Mouse (Mus musculus) CD4-positive helper T cell, adult 2 months (primary cell): Measurements from ENCODE around the gene Gm2974.
"Not testable (repeated sequence)": the region's sequence is repeated elsewhere in the genome, so short reads cannot be mapped to it uniquely, and the experiment has no call there.

Experiments used
- DNase-seq: peaks from one replicate; pipeline ENCODE4 v3.0.0-alpha.2; 2012; ENCODE audit warnings: low read depth, missing footprints, low spot score

Gm2974 gene

GRCm38 (mm10) chr14:4182491-4183210 is at the start of gene Gm2974:
Gene Gm2974 (plus strand): TSS chr14:4182576.
- DNase-seq, result not testable (repeated sequence)

DNA sequence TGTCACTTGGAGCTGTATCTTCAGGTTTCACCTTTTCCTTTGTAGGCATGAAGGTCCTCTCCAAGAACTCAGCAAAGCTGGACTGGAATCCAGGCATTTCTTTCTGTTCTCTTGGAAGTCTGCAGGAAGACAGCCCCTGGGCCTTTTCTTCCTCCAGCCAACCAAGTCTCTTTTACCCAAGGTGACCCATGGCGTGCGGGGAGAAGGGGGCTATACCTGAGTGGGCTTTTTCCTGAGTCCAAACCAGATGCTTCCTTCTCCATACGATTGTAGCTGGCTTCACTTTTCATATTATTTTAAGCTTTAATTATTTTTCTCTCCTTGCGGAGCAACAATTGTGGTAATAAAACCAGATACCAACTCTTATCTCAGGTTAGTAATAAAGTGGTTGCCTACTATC is 40.7 kb upstream of the Gm2974 start:
- not testable (repeated sequence) for DNase-seq

GRCm38 (mm10) chr14:4164730-4165129 is 17.6 kb upstream of the Gm2974 start, which contains the start of gene Gm3127:
Gene Gm3127 (plus strand): TSS chr14:4165030.
- DNase-seq, result not testable (repeated sequence)

DNA sequence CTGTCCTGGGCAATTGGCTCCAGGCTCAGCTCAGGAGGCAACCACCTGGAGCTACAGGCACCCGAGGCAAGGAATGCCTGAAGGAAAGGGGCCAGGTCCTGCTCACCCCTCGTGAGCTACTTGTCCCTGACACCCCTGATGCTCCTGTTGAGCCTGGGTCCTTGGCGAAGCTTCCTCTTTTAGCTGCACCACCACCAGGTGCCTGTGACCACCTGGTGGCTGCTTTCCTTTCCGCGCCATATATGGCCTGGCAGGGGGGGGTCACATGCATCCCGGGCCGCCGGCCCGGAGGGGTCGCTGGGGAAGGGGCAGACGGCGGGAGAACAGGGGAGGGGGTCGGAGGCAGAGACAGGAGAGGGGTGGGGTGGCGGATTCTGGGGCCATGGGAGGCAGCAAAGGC is 346 bp upstream of the Gm2974 start:
- not testable (repeated sequence) for DNase-seq

DNA sequence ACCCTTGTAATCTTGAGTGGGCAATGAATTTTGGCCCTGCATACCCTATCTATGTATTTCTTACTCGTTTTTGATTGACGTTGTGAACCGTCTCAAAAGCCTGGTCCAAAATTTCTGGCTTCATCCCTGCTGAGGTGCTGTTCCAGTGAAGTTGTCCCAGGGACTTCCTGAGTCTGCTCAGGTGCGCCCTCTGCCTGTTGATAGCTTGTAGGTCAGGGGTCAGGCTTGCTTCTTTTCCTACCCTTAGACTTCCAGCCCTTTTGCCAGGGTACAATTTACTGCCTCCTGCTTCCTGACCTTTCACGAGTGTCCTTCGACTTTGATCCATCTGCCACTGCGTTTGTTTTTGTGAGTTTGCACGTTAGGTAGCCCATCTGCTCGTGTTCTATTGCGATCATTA is 999 bp downstream of the Gm2974 start:
- not testable (repeated sequence) for DNase-seq

- not testable (repeated sequence) for DNase-seq
Measured at GRCm38 (mm10) chr14:4249331-4249730, 67.0 kb downstream of the Gm2974 start, which contains the start of gene Gm3138. Gene Gm3138 (plus strand): TSS chr14:4249631.
